Mouse (Mus musculus) intestine, embryonic 14.5 days (tissue): Measurements from ENCODE around the gene Map2k3. TPM values are rescaled to one million over a fixed set of nuclear protein-coding genes. Genes with fewer than 3 reads are reported as not detected.

Source experiments
- ATAC-seq: fragments of 200-750 bp; cut with Nextera tagmentation; replicated peaks from 2 replicates; pipeline ENCODE4 v1.8.0; 2017; ENCODE audit warnings: low read depth, moderate number of reproducible peaks, moderate TSS enrichment, moderate library complexity; ENCODE audit not compliant: low FRiP score, low TSS enrichment
- DNase-seq: peaks from one replicate; pipeline ENCODE4 v3.0.0-alpha.2; 2018; ENCODE audit warnings: low spot score
- H3K27ac ChIP-seq: fragments of 300-500 bp; sonication (generic); 2 replicates; pipeline ENCODE4 v1.5.1; 2014; ENCODE audit warnings: low read depth, mild to moderate bottlenecking, control low read depth
- H3K27me3 ChIP-seq: fragments of 300-500 bp; sonication (generic); replicated peaks from 2 replicates; pipeline ENCODE4 v1.6.1; 2014; ENCODE audit warnings: low read length, control low read depth; ENCODE audit not compliant: control insufficient read depth, insufficient read depth
- H3K36me3 ChIP-seq: fragments of 300-500 bp; sonication (generic); 2 replicates; pipeline ENCODE4 v1.6.1; 2014; ENCODE audit warnings: low read length, control low read depth; ENCODE audit not compliant: control insufficient read depth, insufficient read depth
- H3K4me1 ChIP-seq: fragments of 300-500 bp; sonication (generic); replicated peaks from 2 replicates; pipeline ENCODE4 v1.6.1; 2014; ENCODE audit warnings: low read length, control low read depth, mixed read lengths; ENCODE audit not compliant: control insufficient read depth, insufficient read depth
- H3K4me2 ChIP-seq: fragments of 300-500 bp; sonication (generic); 2 replicates; pipeline ENCODE4 v1.6.1; 2014; ENCODE audit warnings: low read length
- H3K4me3 ChIP-seq: fragments of 300-500 bp; sonication (generic); 2 replicates; pipeline ENCODE4 v1.5.1; 2014; ENCODE audit warnings: low read depth, low read length, control low read depth, mixed read lengths
- H3K9ac ChIP-seq: fragments of 300-500 bp; sonication (generic); 2 replicates; pipeline ENCODE4 v1.6.1; 2014; ENCODE audit warnings: mild to moderate bottlenecking, low read length
- H3K9me3 ChIP-seq: fragments of 300-500 bp; sonication (generic); 2 replicates; pipeline ENCODE4 v1.6.1; 2016; ENCODE audit warnings: low read length, control low read depth; ENCODE audit not compliant: control insufficient read depth
- WGBS: fragments of 180-500 bp; shearing (Covaris S2); extraction: QIAGEN DNeasy Blood & Tissue Kit; methylation state at CpG from one replicate; pipeline ENCODE4 v1.1.7; 2014; 5-methylcytosine and 5-hydroxymethylcytosine counted together
- polyA plus RNA-seq: library from polyadenylated mRNA; unstranded; fragments of >200 nt; fragmentation: Nextera tagmentation; extraction: Ambion mirVana; gene quantifications from 2 replicates; pipeline ENCODE4 v1.2.1, GENCODE M21; 2014

Gene Map2k3
- polyA plus RNA-seq, 1 experiment from 2014 or later = 94.5 TPM

DNA sequence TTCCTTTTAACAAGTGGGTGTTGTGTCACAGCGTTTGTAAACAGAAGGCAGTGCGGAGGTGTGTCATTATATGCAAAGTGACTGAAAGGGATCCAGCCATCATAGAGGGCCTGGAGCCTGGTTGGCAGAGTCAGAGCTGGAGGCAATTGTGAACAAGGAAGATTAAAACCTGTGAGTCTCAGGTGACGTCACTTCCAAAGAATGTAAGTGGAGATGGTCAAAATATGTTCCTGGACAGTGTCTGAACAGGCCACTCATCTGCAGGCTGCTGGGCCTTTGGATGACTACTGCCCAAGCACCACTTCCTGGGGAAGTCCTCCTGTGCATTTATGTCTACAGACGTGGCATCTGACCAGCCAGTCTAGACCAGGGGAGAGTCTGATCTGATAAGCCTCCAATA is 16.6 kb upstream of the Map2k3 start:
- H3K9ac ChIP-seq = no peak overlapping the region
- H3K9me3 ChIP-seq = no peaks in the 10 kb centered on the region
- H3K4me2 ChIP-seq = no peak overlapping the region
- H3K27me3 ChIP-seq = no peaks in the 10 kb centered on the region
- DNase-seq (no peak), ATAC-seq (no peak)
- no peak overlapping the region for H3K4me3 ChIP-seq
- no peaks in the 10 kb centered on the region for H3K36me3 ChIP-seq
- H3K4me1 ChIP-seq = peaks cover 15% of the 10 kb centered on the region
- WGBS = 68% methylated on average over 4 of the region's 4 CpGs
- H3K27ac ChIP-seq = no peak overlapping the region

DNA sequence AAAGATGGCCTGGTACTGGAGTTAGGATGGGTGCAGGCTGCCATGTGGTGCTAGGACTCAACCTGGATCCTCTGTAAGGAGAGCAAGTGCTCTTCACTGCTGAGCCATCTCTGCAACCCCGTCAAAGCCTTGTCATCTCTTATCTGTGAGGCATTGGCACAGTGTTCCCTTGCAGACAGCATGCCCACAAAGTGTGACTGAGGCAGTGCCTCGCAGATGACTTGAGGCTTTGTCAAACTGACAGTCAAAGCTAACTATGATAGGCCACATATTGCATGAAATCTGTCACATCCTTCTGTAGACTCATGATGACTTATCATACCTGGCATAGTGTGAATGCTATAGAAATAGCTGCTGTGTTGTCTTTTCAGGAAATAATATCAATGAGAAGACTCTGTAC is 11.8 kb upstream of the Map2k3 start:
- Histone ChIP-seq H3K4me3 (no peak overlapping the region), H3K9me3 (no peaks in the 10 kb centered on the region), H3K4me2 (no peak overlapping the region), H3K27me3 (no peaks in the 10 kb centered on the region), H3K27ac (no peak overlapping the region), H3K4me1 (peaks cover 2% of the 10 kb centered on the region; the same call in 1 of the 2 replicates), H3K9ac (no peak overlapping the region), H3K36me3 (peaks cover 7% of the 10 kb centered on the region; the same call in 1 of the 2 replicates)
- ATAC-seq = no peak
- DNase-seq = no peak
- WGBS = 67% methylated on average over 2 of the region's 2 CpGs

DNA sequence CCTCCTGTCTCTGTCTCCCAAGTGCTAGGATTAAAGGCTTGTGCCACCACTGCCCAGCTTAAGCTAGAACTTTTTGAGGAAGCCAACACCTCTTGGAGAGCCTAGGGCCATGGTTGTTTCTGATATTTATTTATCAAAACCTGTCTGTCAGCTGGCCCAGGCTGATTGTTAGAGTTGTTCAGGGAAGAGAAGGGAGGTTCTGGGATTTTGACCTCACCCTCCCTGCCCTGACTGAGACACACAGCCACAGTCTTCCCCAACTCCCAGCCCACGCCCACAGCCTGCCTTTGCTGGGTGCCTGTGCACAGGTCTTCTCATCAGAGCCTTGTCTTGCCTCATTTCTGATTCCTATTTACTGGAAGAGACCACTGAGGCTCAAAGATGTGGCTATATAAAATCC is 9.6 kb upstream of the Map2k3 start:
- Histone ChIP-seq H3K9ac (no peak overlapping the region), H3K4me2 (no peak overlapping the region), H3K27me3 (no peaks in the 10 kb centered on the region), H3K36me3 (peaks cover 7% of the 10 kb centered on the region; the same call in 1 of the 2 replicates), H3K9me3 (no peaks in the 10 kb centered on the region), H3K4me1 (no peaks in the 10 kb centered on the region), H3K27ac (no peak overlapping the region), H3K4me3 (no peak overlapping the region)
- DNase-seq (no peak), ATAC-seq (no peak)
- 80% methylated on average over 1 of the region's 1 CpGs for WGBS

DNA sequence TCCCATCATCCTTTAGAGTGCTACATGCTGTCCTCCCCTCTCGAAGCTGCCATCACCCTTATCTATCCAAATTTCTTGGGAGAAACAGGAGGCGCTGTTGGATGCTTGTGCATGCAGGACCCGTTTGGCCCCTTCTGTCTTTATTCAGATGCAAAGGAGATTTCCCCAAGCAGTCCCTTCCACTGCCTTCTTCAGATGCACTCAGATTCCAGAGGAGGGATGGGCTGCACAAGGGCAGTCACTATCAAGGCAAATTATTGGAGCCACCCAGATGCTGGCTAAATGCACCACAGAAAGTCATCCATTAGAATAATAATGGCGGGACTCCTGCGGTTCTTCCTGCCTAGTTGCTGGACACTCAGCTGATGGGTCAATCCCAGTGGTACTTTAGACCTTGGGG is 8.9 kb upstream of the Map2k3 start:
- no peak overlapping the region for H3K4me3 ChIP-seq
- H3K4me2 ChIP-seq = no peak overlapping the region
- H3K9me3 ChIP-seq = no peaks in the 10 kb centered on the region
- DNase-seq (no peak), ATAC-seq (no peak)
- H3K36me3 ChIP-seq = peaks cover 7% of the 10 kb centered on the region; the same call in 1 of the 2 replicates
- no peaks in the 10 kb centered on the region for H3K27me3 ChIP-seq
- WGBS = 79% methylated on average over 5 of the region's 5 CpGs
- H3K4me1 ChIP-seq = no peaks in the 10 kb centered on the region; the same call in 1 of the 2 replicates
- no peak overlapping the region for H3K27ac ChIP-seq
- no peak overlapping the region for H3K9ac ChIP-seq

DNA sequence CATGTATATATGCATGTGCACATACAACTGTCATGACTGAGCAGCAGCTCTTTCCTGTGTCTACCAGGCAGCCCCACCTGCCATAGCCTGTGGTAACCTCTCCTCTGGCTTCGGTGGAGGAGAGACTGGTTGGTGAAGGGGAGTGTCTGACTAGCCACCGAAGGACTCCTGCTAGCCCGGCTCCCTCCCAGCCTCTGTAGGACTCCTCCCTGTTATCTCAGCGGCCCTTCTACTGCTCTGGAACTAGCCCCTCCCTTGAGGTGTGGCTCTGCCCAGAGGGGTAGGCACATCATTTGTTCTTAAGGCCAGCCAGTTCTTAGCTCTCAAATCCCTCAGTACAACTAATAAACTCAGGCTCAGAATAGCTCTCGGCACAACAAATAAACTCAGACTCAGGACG is 7.3 kb upstream of the Map2k3 start:
- Histone ChIP-seq H3K4me3 (no peak overlapping the region), H3K27me3 (no peaks in the 10 kb centered on the region), H3K9ac (no peak overlapping the region), H3K4me1 (no peaks in the 10 kb centered on the region; the same call in 1 of the 2 replicates), H3K4me2 (no peak overlapping the region), H3K27ac (no peak overlapping the region), H3K9me3 (no peaks in the 10 kb centered on the region), H3K36me3 (peaks cover 7% of the 10 kb centered on the region; the same call in 1 of the 2 replicates)
- no peak for ATAC-seq
- WGBS = 37% methylated on average over 6 of the region's 6 CpGs
- DNase-seq = no peak

DNA sequence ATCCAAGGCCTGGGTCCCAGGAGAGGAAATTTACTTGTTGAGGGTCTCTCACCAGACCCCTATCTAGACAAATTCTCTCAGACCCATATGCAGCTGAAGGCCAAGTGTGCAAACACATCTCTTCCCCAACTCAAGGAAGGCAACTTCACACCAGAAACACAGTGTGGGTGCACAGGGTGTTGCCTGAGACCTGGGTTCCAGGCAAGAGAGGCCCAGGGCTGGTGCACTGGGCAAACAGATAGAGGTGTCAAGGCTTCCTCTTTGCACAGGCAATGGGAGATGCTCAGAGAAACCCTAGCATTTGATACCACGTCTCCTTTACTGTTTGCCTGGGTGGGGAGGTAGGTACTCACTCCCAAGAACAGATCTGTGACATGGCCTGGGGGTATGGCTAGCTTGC is 6.9 kb upstream of the Map2k3 start:
- DNase-seq (no peak), ATAC-seq (no peak)
- Histone ChIP-seq H3K27ac (no peak overlapping the region), H3K4me1 (no peaks in the 10 kb centered on the region; the same call in 1 of the 2 replicates), H3K27me3 (no peaks in the 10 kb centered on the region), H3K9ac (no peak overlapping the region), H3K36me3 (peaks cover 7% of the 10 kb centered on the region; the same call in 1 of the 2 replicates), H3K4me2 (no peak overlapping the region), H3K9me3 (no peaks in the 10 kb centered on the region), H3K4me3 (no peak overlapping the region)
- WGBS = 86% methylated on average over 1 of the region's 1 CpGs

DNA sequence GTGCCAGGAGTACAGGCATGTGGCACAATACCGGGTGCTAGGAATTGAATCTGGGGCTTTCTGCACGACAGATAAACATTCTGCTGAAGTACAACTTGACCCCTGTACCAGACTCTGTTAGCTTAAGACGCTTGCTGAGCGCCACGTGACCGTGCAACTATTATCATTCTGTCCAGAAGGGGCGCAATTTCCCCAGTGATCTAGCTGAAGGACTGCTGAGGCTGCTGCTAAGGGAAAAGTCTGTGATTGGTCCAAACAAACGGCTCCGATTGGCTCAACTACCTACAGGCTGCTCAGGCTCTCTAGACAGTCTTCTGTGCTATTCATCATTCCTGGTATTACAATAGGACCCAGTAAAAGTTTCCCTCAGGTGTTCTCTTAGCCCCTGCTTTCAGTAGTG is 4.6 kb upstream of the Map2k3 start:
- 2% methylated on average over 9 of the region's 9 CpGs for WGBS
- Histone ChIP-seq H3K4me2 (peak overlapping the region; percentile 42), H3K36me3 (no peaks in the 10 kb centered on the region), H3K9ac (no peak overlapping the region), H3K4me3 (no peak overlapping the region), H3K9me3 (no peaks in the 10 kb centered on the region), H3K4me1 (peaks cover 5% of the 10 kb centered on the region), H3K27me3 (no peaks in the 10 kb centered on the region), H3K27ac (no peak overlapping the region; the same call in 1 of the 2 replicates)
- ATAC-seq (peak; percentile 76), DNase-seq (peak; percentile 94)

DNA sequence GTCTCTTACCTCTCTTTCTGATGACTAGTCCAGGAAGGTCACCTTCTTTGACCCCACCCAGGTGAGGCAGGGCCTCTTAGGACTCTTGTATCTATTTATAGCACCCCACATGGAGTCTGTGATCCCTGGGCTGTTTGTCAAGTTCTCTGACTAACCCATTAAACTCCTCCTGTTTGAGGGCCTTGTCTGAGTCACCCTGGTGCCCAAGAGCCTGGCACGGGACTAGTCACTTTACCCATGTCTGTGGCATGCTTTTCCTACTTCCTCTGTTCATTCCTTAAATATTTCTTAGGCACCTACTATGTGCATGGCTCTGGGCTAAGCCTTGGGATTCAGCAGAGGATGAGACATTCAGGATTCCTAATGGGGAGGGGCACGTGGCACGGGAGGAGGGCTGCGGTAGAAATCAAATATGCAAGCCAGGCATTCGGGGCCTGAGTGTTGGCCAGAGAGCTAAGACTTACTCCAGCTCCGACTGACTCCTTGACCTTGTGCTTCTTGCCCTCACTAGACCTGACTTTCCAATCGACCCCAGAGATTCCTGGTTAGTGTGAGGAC is 1.0 kb upstream of the Map2k3 start:
- Histone ChIP-seq H3K36me3 (no peaks in the 10 kb centered on the region; the same call in 1 of the 2 replicates), H3K9ac (peak overlapping the region; percentile 29; the same call in 1 of the 2 replicates), H3K4me1 (peaks cover 19% of the 10 kb centered on the region), H3K4me2 (peak overlapping the region; percentile 89), H3K9me3 (no peaks in the 10 kb centered on the region), H3K27me3 (no peaks in the 10 kb centered on the region), H3K4me3 (peak overlapping the region; percentile 95; the same call in 1 of the 2 replicates), H3K27ac (no peak overlapping the region)
- WGBS = 19% methylated on average over 7 of the region's 7 CpGs
- DNase-seq (no peak), ATAC-seq (no peak)

DNA sequence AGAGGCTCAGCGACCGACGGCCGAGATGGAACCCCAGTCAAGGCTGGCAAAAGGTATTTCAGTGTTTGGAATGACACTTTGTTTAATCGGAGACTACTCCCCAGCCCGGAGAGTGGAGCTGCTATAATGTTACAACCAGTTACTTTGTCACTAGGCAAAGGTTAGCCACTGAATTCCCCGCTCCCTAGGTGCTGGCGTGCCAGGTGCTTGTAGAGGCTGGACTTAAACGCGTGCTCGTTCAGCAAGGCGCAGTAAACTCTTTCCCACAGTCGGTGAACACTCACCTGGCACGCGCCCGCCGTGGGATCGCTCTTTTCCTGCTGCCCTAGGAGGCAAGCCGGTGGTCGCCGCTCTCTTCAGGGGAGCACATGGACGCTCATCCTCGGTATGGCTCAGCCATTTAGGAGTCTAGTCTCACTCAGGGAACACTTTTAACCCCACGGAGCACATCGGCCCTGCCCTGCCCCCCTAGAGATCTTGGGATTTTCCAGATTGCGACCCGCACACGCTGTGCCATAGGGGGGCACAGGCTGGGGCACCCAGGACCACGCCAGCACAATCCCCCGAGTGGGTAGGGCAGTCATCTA is 458 bp upstream of the Map2k3 start:
- ATAC-seq = peak; percentile 44
- no peaks in the 10 kb centered on the region for H3K9me3 ChIP-seq
- peak overlapping the region; percentile 95 for H3K4me3 ChIP-seq
- no peaks in the 10 kb centered on the region for H3K27me3 ChIP-seq
- H3K27ac ChIP-seq = no peak overlapping the region
- no peak for DNase-seq
- H3K4me2 ChIP-seq = peak overlapping the region; percentile 89
- H3K36me3 ChIP-seq = no peaks in the 10 kb centered on the region; the same call in 1 of the 2 replicates
- 2% methylated on average over 30 of the region's 30 CpGs for whole genome bisulfite sequencing
- peak overlapping the region; percentile 29; the same call in 1 of the 2 replicates for H3K9ac ChIP-seq
- peaks cover 19% of the 10 kb centered on the region for H3K4me1 ChIP-seq
